Mouse (Mus musculus) hindbrain, embryonic 11.5 days (tissue): ENCODE data around the gene Rho. TPM values are rescaled to one million over a fixed set of nuclear protein-coding genes. Genes with fewer than 3 reads are reported as not detected.

Source experiments
- ATAC-seq: fragments of 200-750 bp; cut with Nextera tagmentation; 2 replicates; pipeline ENCODE4 v1.8.0; 2017; ENCODE audit warnings: mild to moderate bottlenecking, moderate TSS enrichment, moderate library complexity; ENCODE audit not compliant: low FRiP score
- DNase-seq: peaks from one replicate; pipeline ENCODE4 v3.0.0-alpha.2; 2015; ENCODE audit warnings: low spot score
- H3K27ac ChIP-seq: fragments of 300-500 bp; sonication (generic); 2 replicates; pipeline ENCODE4 v1.5.1; 2014; ENCODE audit warnings: mild to moderate bottlenecking, low read depth, low read length
- H3K27me3 ChIP-seq: fragments of 300-500 bp; sonication (generic); 2 replicates; pipeline ENCODE4 v1.6.1; 2014; ENCODE audit warnings: mild to moderate bottlenecking, low read length, moderate library complexity, mixed read lengths; ENCODE audit not compliant: control insufficient read depth, insufficient read depth
- H3K36me3 ChIP-seq: fragments of 300-500 bp; sonication (generic); 2 replicates; pipeline ENCODE4 v1.6.1; 2014; ENCODE audit warnings: mild to moderate bottlenecking, low read length, moderate library complexity, mixed read lengths; ENCODE audit not compliant: control insufficient read depth, insufficient read depth
- H3K4me1 ChIP-seq: fragments of 300-500 bp; sonication (generic); replicated peaks from 2 replicates; pipeline ENCODE4 v1.6.1; 2014; ENCODE audit warnings: low read length, mixed read lengths; ENCODE audit not compliant: control insufficient read depth, insufficient read depth
- H3K4me2 ChIP-seq: fragments of 300-500 bp; sonication (generic); replicated peaks from 2 replicates; pipeline ENCODE4 v1.6.1; 2014; ENCODE audit warnings: mild to moderate bottlenecking, low read depth, low read length
- H3K4me3 ChIP-seq: fragments of 300-500 bp; sonication (generic); 2 replicates; pipeline ENCODE4 v1.5.1; 2014; ENCODE audit warnings: low read depth, low read length
- H3K9ac ChIP-seq: fragments of 300-500 bp; sonication (generic); 2 replicates; pipeline ENCODE4 v1.6.1; 2014; ENCODE audit warnings: low read depth, low read length
- H3K9me3 ChIP-seq: fragments of 300-500 bp; sonication (generic); 2 replicates; pipeline ENCODE4 v1.6.1; 2016; ENCODE audit warnings: low read length; ENCODE audit not compliant: control insufficient read depth
- WGBS: fragments of 180-500 bp; shearing (Covaris S2); extraction: QIAGEN DNeasy Blood & Tissue Kit; methylation state at CpG from one replicate; pipeline ENCODE4 v1.1.7; 2014; 5-methylcytosine and 5-hydroxymethylcytosine counted together
- polyA plus RNA-seq: library from polyadenylated mRNA; unstranded; fragments of >200 nt; fragmentation: Nextera tagmentation; extraction: Ambion mirVana; gene quantifications from 2 replicates; pipeline ENCODE4 v1.2.1, GENCODE M21; 2014

Gene Rho
- polyA plus RNA-seq, 1 experiment from 2014 or later = 0.22 TPM

GRCm38 (mm10) chr6:115897117-115897516 lies 34.4 kb upstream of the Rho start:
- no peak overlapping the region for H3K27ac ChIP-seq
- no peaks in the 10 kb centered on the region for H3K27me3 ChIP-seq
- ATAC-seq (no peak), DNase-seq (no peak)
- no peaks in the 10 kb centered on the region for H3K9me3 ChIP-seq
- H3K4me2 ChIP-seq = no peak overlapping the region
- H3K9ac ChIP-seq = no peak overlapping the region
- no peaks in the 10 kb centered on the region for H3K4me1 ChIP-seq
- H3K4me3 ChIP-seq = no peak overlapping the region
- WGBS = 80% methylated on average over 4 of the region's 4 CpGs
- H3K36me3 ChIP-seq = 0 out of 2 replicates have a peak, but pooled peaks cover 3% of the 10 kb centered on the region

GRCm38 (mm10) chr6:115897926-115898520 lies 33.5 kb upstream of the Rho start:
- ATAC-seq (no peak), DNase-seq (no peak)
- Histone ChIP-seq H3K36me3 (no peaks in the 10 kb centered on the region), H3K4me1 (no peaks in the 10 kb centered on the region), H3K4me2 (no peak overlapping the region), H3K27me3 (no peaks in the 10 kb centered on the region), H3K9me3 (no peaks in the 10 kb centered on the region), H3K27ac (no peak overlapping the region), H3K9ac (no peak overlapping the region), H3K4me3 (no peak overlapping the region)
- WGBS = 82% methylated on average over 7 of the region's 7 CpGs

GRCm38 (mm10) chr6:115901062-115901461 lies 30.5 kb upstream of the Rho start:
- ATAC-seq = 0 out of 2 replicates have a peak, but pooled peaks have one; percentile 57
- DNase-seq = peak; percentile 69
- no peaks in the 10 kb centered on the region for H3K27me3 ChIP-seq
- H3K9me3 ChIP-seq = no peaks in the 10 kb centered on the region
- H3K36me3 ChIP-seq = no peaks in the 10 kb centered on the region
- no peak overlapping the region for H3K4me2 ChIP-seq
- H3K9ac ChIP-seq = no peak overlapping the region
- H3K27ac ChIP-seq = no peak overlapping the region
- H3K4me1 ChIP-seq = no peaks in the 10 kb centered on the region
- WGBS = 35% methylated on average over 3 of the region's 3 CpGs
- no peak overlapping the region for H3K4me3 ChIP-seq

GRCm38 (mm10) chr6:115901489-115901931 lies 30.0 kb upstream of the Rho start:
- Histone ChIP-seq H3K4me3 (no peak overlapping the region), H3K27ac (no peak overlapping the region), H3K36me3 (no peaks in the 10 kb centered on the region), H3K27me3 (no peaks in the 10 kb centered on the region), H3K4me2 (no peak overlapping the region), H3K4me1 (no peaks in the 10 kb centered on the region), H3K9ac (no peak overlapping the region), H3K9me3 (no peaks in the 10 kb centered on the region)
- DNase-seq (no peak), ATAC-seq (no peak)
- 75% methylated on average over 8 of the region's 8 CpGs for WGBS

- ATAC-seq (no peak), DNase-seq (no peak)
- WGBS = 83% methylated on average over 3 of the region's 3 CpGs
These were observed 29.0 kb upstream of the Rho start for GRCm38 (mm10) chr6:115902545-115902944.

GRCm38 (mm10) chr6:115905568-115905967 lies 26.0 kb upstream of the Rho start:
- no peaks in the 10 kb centered on the region; the same call in 1 of the 2 replicates for H3K36me3 ChIP-seq
- no peaks in the 10 kb centered on the region for H3K27me3 ChIP-seq
- 90% methylated on average over 6 of the region's 6 CpGs for WGBS
- H3K9me3 ChIP-seq = no peaks in the 10 kb centered on the region
- H3K4me3 ChIP-seq = no peak overlapping the region
- no peak overlapping the region for H3K4me2 ChIP-seq
- H3K9ac ChIP-seq = no peak overlapping the region
- ATAC-seq (no peak), DNase-seq (no peak)
- H3K4me1 ChIP-seq = no peaks in the 10 kb centered on the region
- H3K27ac ChIP-seq = no peak overlapping the region

More at GRCm38 (mm10) chr6:115902545-115902944, 29.0 kb upstream of the Rho start:
- Histone ChIP-seq H3K27me3 (no peaks in the 10 kb centered on the region), H3K4me2 (no peak overlapping the region), H3K4me1 (no peaks in the 10 kb centered on the region), H3K27ac (no peak overlapping the region), H3K9ac (no peak overlapping the region), H3K9me3 (no peaks in the 10 kb centered on the region), H3K4me3 (no peak overlapping the region), H3K36me3 (no peaks in the 10 kb centered on the region; the same call in 1 of the 2 replicates)

- Histone ChIP-seq H3K27ac (no peak overlapping the region), H3K9me3 (no peaks in the 10 kb centered on the region), H3K36me3 (no peaks in the 10 kb centered on the region; the same call in 1 of the 2 replicates), H3K27me3 (no peaks in the 10 kb centered on the region), H3K4me2 (no peak overlapping the region), H3K9ac (no peak overlapping the region), H3K4me3 (no peak overlapping the region), H3K4me1 (no peaks in the 10 kb centered on the region)
- 93% methylated on average over 1 of the region's 1 CpGs for WGBS
- DNase-seq (no peak), ATAC-seq (no peak)
These were observed 25.1 kb upstream of the Rho start for GRCm38 (mm10) chr6:115906455-115906854.

- no peaks in the 10 kb centered on the region for H3K9me3 ChIP-seq
- H3K27me3 ChIP-seq = no peaks in the 10 kb centered on the region
- no peak overlapping the region for H3K9ac ChIP-seq
- no peaks in the 10 kb centered on the region; the same call in 1 of the 2 replicates for H3K36me3 ChIP-seq
- H3K27ac ChIP-seq = no peak overlapping the region
- no peak for DNase-seq
- no peak overlapping the region for H3K4me2 ChIP-seq
- 88% methylated on average over 2 of the region's 2 CpGs for WGBS
- no peak for ATAC-seq
- no peak overlapping the region for H3K4me3 ChIP-seq
- no peaks in the 10 kb centered on the region for H3K4me1 ChIP-seq
These were observed 24.7 kb upstream of the Rho start for GRCm38 (mm10) chr6:115906871-115907270.

GRCm38 (mm10) chr6:115908421-115908982 lies 23.0 kb upstream of the Rho start:
- Histone ChIP-seq H3K27me3 (no peaks in the 10 kb centered on the region), H3K4me2 (no peak overlapping the region), H3K4me1 (no peaks in the 10 kb centered on the region), H3K9ac (no peak overlapping the region), H3K36me3 (no peaks in the 10 kb centered on the region; the same call in 1 of the 2 replicates), H3K9me3 (no peaks in the 10 kb centered on the region), H3K4me3 (no peak overlapping the region), H3K27ac (no peak overlapping the region)
- ATAC-seq (no peak), DNase-seq (no peak)
- 41% methylated on average over 6 of the region's 6 CpGs for WGBS
